Mouse (Mus musculus) erythroblast, embryonic 14.5 days (primary cell): ENCODE measurements around the gene Vps13d.

Experiments used
- GATA1 ChIP-seq: IDR thresholded peaks from 2 replicates; pipeline ENCODE4 v1.6.1; 2012; ENCODE audit warnings: low read length, inconsistent platforms, mixed read lengths
- TAL1 ChIP-seq: IDR thresholded peaks from 3 replicates; pipeline ENCODE4 v1.6.1; 2012; ENCODE audit warnings: low read length, inconsistent platforms, mixed read lengths

GRCm38 (mm10) chr4:145155956-145156355 is 38.8 kb downstream of the Vps13d start:
- TF ChIP-seq GATA1 (no peak), TAL1 (no peak)
